Mouse (Mus musculus): Measurements from ENCODE around the gene En2.

- TF ChIP-seq CTCF (IDR thresholded peaks at IDR 0.05; ENCODE audit: extremely low read depth, insufficient read depth, low read length), result no peak
- TF ChIP-seq POLR2A (IDR thresholded peaks at IDR 0.05; ENCODE audit: extremely low read depth, insufficient read depth, low read length), result no peak
Observed at GRCm38 (mm10) chr5:28149436-28149835, 16.1 kb upstream of the En2 start.

Data from cortical plate, adult 2 months (tissue).